Mouse (Mus musculus): Measurements from ENCODE around the gene Enox1. TPM values are rescaled to one million over a fixed set of nuclear protein-coding genes. Genes with fewer than 3 reads are reported as not detected.

Enox1 gene
- total and polyA plus RNA-seq, 2 experiments from 2014 or later: 29.1 to 42.7 TPM

DNA sequence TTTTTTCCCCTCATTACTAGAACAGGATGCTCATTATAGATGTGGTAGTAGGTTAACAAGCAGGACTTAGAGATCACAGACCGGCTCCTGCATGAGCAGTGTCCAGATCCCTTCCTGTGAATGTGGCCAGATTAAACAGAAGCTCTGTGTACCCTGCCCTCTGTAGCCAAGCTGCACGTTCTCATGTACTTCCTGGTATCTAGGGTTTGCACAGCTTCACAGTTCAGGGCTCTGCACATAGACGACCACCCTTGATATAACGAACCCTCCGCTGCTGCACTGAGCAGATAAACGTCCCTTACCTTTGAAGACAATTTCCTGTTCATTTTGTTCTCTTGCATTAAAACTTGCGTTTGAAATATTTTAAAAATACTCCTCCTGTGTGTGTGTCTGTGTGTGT, 505.7 kb downstream of the Enox1 start:
- Histone ChIP-seq H3K27me3 (ENCODE audit: insufficient read depth, low read length) (no peaks in the 10 kb centered on the region), H3K4me2 (ENCODE audit: low read depth, low read length) (no peak overlapping the region), H3K4me3 (ENCODE audit: low read length) (no peak overlapping the region), H3K4me1 (ENCODE audit: insufficient read depth, low read length) (no peaks in the 10 kb centered on the region), H3K27ac (no peak overlapping the region), H3K9ac (replicated peaks; ENCODE audit: low read length) (no peak overlapping the region), H3K36me3 (ENCODE audit: insufficient read depth, low read length) (no peaks in the 10 kb centered on the region; the same call in 1 of the 2 replicates), H3K9me3 (ENCODE audit: low read length) (no peaks in the 10 kb centered on the region)
- TF ChIP-seq CTCF (IDR thresholded peaks at IDR 0.05; ENCODE audit: low read depth): no peak
- no peak for DNase-seq (ENCODE audit: low spot score)
- 82% methylated on average over 7 of the region's 7 CpGs for WGBS
- ATAC-seq: no peak

DNA sequence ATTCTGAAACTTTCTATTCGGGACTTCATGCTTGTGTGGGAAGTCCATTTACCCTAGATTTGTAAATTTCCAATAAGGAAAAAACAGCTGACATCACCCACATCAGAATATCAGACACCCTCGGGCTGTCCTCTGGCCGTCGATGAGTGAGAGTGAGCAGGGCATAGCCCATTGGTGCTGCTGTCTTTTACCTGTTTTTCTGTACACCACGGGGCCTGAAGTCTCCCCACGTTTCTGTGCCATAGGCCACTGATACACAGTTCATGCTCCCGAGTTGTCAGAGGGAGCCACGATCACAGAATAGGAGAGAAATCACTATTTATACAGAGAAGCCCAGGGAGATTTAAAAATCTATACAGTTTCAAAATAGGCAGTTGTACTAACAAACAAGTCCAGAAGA, 506.4 kb downstream of the Enox1 start:
- Histone ChIP-seq H3K9ac (replicated peaks; ENCODE audit: low read length) (no peak overlapping the region), H3K9me3 (ENCODE audit: low read length) (no peaks in the 10 kb centered on the region), H3K4me2 (ENCODE audit: low read depth, low read length) (no peak overlapping the region), H3K36me3 (ENCODE audit: insufficient read depth, low read length) (no peaks in the 10 kb centered on the region; the same call in 1 of the 2 replicates), H3K4me3 (ENCODE audit: low read length) (no peak overlapping the region), H3K27ac (no peak overlapping the region), H3K4me1 (ENCODE audit: insufficient read depth, low read length) (no peaks in the 10 kb centered on the region), H3K27me3 (ENCODE audit: insufficient read depth, low read length) (no peaks in the 10 kb centered on the region)
- 74% methylated on average over 8 of the region's 8 CpGs for WGBS
- DNase-seq (ENCODE audit: low spot score): no peak
- no peak for ATAC-seq
- no peak for TF ChIP-seq CTCF (IDR thresholded peaks at IDR 0.05; ENCODE audit: low read depth)

DNA sequence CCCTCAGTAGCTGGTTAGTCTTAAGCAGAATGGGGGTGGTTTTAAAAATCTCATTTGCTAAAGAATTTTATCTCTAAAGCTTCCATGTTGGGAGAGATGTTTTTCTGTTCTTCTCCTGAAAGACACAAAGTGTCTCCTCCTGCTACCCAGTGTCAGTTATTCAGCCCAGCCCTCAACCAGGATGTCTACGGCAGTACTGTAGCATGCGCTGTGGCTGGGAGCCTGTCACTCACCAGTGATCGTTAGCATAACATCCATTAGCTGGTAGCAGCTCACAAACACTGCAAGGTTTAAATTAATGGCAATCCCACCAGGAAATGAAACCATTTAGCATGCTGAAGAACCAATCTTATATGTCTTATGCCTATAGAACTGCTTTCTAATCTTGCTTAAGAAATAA, 511.5 kb downstream of the Enox1 start:
- Histone ChIP-seq H3K9me3 (ENCODE audit: low read length) (no peaks in the 10 kb centered on the region), H3K27me3 (ENCODE audit: insufficient read depth, low read length) (no peaks in the 10 kb centered on the region), H3K9ac (replicated peaks; ENCODE audit: low read length) (no peak overlapping the region), H3K4me2 (ENCODE audit: low read depth, low read length) (no peak overlapping the region), H3K36me3 (ENCODE audit: insufficient read depth, low read length) (no peaks in the 10 kb centered on the region; the same call in 1 of the 2 replicates), H3K4me1 (ENCODE audit: insufficient read depth, low read length) (no peaks in the 10 kb centered on the region), H3K27ac (no peak overlapping the region), H3K4me3 (ENCODE audit: low read length) (no peak overlapping the region)
- WGBS: 51% methylated on average over 3 of the region's 3 CpGs
- no peak for DNase-seq (ENCODE audit: low spot score)
- ATAC-seq: no peak
- no peak for TF ChIP-seq CTCF (IDR thresholded peaks at IDR 0.05; ENCODE audit: low read depth)

DNA sequence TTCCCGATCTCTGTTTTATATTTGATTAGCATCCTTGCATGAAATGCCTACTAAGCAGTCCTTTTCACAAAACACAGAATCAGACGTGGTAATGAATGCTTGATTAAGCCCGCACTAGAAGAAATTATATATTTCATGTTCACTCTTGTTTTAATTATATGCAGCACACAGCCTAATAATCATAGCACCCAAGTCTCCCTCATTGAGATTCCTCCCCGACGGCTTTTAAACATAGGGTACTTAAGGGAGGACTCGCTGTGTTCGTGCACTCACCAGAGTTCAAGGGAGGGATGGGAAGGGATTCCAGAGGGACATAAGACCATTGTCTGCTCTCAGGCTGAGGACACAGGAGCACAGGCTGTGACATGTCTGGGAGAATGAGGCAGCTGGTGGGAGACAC, 512.9 kb downstream of the Enox1 start:
- Histone ChIP-seq H3K9me3 (ENCODE audit: low read length) (no peaks in the 10 kb centered on the region), H3K4me1 (ENCODE audit: insufficient read depth, low read length) (no peaks in the 10 kb centered on the region), H3K4me2 (ENCODE audit: low read depth, low read length) (no peak overlapping the region), H3K4me3 (ENCODE audit: low read length) (no peak overlapping the region), H3K27ac (no peak overlapping the region), H3K27me3 (ENCODE audit: insufficient read depth, low read length) (no peaks in the 10 kb centered on the region), H3K9ac (replicated peaks; ENCODE audit: low read length) (no peak overlapping the region), H3K36me3 (ENCODE audit: insufficient read depth, low read length) (no peaks in the 10 kb centered on the region; the same call in 1 of the 2 replicates)
- no peak for TF ChIP-seq CTCF (IDR thresholded peaks at IDR 0.05; ENCODE audit: low read depth)
- ATAC-seq (no peak), DNase-seq (ENCODE audit: low spot score) (no peak)
- 62% methylated on average over 7 of the region's 7 CpGs for WGBS

DNA sequence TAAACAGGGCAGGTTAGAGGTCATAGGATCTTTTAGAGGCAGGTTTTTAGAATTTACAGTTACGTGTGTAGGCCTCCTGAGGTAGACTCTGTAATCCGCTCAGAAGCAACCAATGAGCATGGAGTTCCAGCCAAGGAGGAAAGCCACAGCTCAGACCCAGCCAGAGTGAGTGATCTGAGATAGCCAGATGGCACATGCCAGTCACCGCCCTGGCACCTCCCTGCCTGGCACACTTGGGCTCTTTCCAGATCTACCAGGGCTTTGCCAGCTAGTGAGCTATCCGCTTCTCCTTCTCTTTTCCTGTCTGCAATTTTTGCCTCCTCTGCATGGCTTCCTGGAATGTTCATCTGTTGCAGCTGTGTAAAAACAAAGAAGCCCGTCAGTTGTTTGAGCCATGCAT, 514.4 kb downstream of the Enox1 start:
- WGBS: 59% methylated on average over 5 of the region's 5 CpGs
- Histone ChIP-seq H3K27ac (no peak overlapping the region), H3K27me3 (ENCODE audit: insufficient read depth, low read length) (no peaks in the 10 kb centered on the region), H3K4me1 (ENCODE audit: insufficient read depth, low read length) (no peaks in the 10 kb centered on the region), H3K4me3 (ENCODE audit: low read length) (no peak overlapping the region), H3K9me3 (ENCODE audit: low read length) (no peaks in the 10 kb centered on the region), H3K4me2 (ENCODE audit: low read depth, low read length) (no peak overlapping the region), H3K36me3 (ENCODE audit: insufficient read depth, low read length) (no peaks in the 10 kb centered on the region; the same call in 1 of the 2 replicates), H3K9ac (replicated peaks; ENCODE audit: low read length) (no peak overlapping the region)
- peak; percentile 57 for ATAC-seq
- peak; percentile 49 for DNase-seq (ENCODE audit: low spot score)
- TF ChIP-seq CTCF (IDR thresholded peaks at IDR 0.05; ENCODE audit: low read depth): no peak

DNA sequence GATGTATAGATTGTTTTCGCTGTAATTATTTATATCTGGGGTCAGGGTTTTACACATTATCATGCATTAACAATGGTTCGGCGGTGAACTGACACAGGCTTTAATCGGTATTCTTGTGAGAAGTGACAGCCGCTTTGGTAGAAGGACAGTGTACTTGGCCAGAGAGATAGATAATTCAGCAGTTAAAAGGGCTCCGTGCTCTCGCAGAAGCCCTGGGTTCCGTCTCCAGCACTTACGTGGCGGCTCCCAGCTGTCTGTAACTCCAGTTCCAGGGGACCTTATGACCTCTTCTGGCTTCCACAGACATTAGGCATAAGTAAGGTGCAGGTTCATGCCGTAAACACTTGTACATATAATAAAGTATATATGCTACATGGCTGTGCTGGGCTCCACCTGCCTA, 515.4 kb downstream of the Enox1 start:
- no peak overlapping the region for H3K4me2 ChIP-seq (ENCODE audit: low read depth, low read length)
- WGBS: 75% methylated on average over 11 of the region's 11 CpGs
- no peak overlapping the region for H3K4me3 ChIP-seq (ENCODE audit: low read length)
- no peak for ATAC-seq
- H3K9ac ChIP-seq (replicated peaks; ENCODE audit: low read length): no peak overlapping the region
- H3K36me3 ChIP-seq (ENCODE audit: insufficient read depth, low read length): no peaks in the 10 kb centered on the region; the same call in 1 of the 2 replicates
- DNase-seq (ENCODE audit: low spot score): no peak
- H3K27ac ChIP-seq: no peak overlapping the region
- no peak for TF ChIP-seq CTCF (IDR thresholded peaks at IDR 0.05; ENCODE audit: low read depth)
- H3K4me1 ChIP-seq (ENCODE audit: insufficient read depth, low read length): no peaks in the 10 kb centered on the region
- H3K9me3 ChIP-seq (ENCODE audit: low read length): no peaks in the 10 kb centered on the region
- no peaks in the 10 kb centered on the region for H3K27me3 ChIP-seq (ENCODE audit: insufficient read depth, low read length)

DNA sequence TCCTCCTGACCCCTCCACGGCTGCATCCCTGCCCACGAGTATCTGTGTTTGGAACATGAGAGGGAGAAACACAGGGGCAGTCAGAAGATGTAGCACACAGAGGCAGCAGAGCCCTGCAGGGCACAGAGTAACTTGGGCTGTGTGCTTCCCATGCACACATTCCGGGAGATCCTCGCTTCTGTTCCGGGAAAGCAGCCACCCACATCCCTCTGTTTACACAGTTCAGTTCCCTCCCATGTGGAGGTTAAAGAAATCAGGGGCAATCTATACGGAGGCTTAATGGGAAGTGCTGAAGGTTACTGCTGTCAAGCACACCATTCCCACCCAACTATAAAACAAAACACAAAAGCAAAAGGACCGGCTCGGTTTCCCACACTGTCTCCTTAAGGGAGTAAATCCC, 516.6 kb downstream of the Enox1 start:
- Histone ChIP-seq H3K27me3 (ENCODE audit: insufficient read depth, low read length) (no peaks in the 10 kb centered on the region), H3K9ac (replicated peaks; ENCODE audit: low read length) (no peak overlapping the region), H3K36me3 (ENCODE audit: insufficient read depth, low read length) (no peaks in the 10 kb centered on the region), H3K4me2 (ENCODE audit: low read depth, low read length) (no peak overlapping the region), H3K27ac (no peak overlapping the region), H3K9me3 (ENCODE audit: low read length) (no peaks in the 10 kb centered on the region), H3K4me3 (ENCODE audit: low read length) (no peak overlapping the region), H3K4me1 (ENCODE audit: insufficient read depth, low read length) (no peaks in the 10 kb centered on the region)
- 39% methylated on average over 8 of the region's 8 CpGs for WGBS
- ATAC-seq: no peak
- no peak for DNase-seq (ENCODE audit: low spot score)
- TF ChIP-seq CTCF (IDR thresholded peaks at IDR 0.05; ENCODE audit: low read depth): no peak

Measured in hindbrain, postnatal 0 days (tissue).